Mouse (Mus musculus): ENCODE measurements around the gene Bcl2l1.

The Bcl2l1 gene

GRCm38 (mm10) chr2:152737306-152738221, 94.0 kb downstream of the Bcl2l1 start:
- no peak for DNase-seq (ENCODE audit: low read depth, low spot score)

GRCm38 (mm10) chr2:152736748-152737147, 94.8 kb downstream of the Bcl2l1 start:
- DNase-seq (ENCODE audit: low read depth, low spot score), result no peak

- DNase-seq (ENCODE audit: low read depth, low spot score), result no peak
Measured at GRCm38 (mm10) chr2:152736090-152736601, 95.4 kb downstream of the Bcl2l1 start, which contains the start of gene Id1. Gene Id1 (plus strand): TSS chr2:152736251.

GRCm38 (mm10) chr2:152734984-152735383, 96.5 kb downstream of the Bcl2l1 start:
- DNase-seq (ENCODE audit: low read depth, low spot score), result peak; percentile 70

- no peak for DNase-seq (ENCODE audit: low read depth, low spot score)
Measured at GRCm38 (mm10) chr2:152734501-152734900, 97.0 kb downstream of the Bcl2l1 start.

GRCm38 (mm10) chr2:152733201-152733600, 98.3 kb downstream of the Bcl2l1 start:
- no peak for DNase-seq (ENCODE audit: low read depth, low spot score)

Measured in retina, adult 2 months (tissue).